Mouse (Mus musculus) hindbrain, postnatal 0 days (tissue): Measurements from ENCODE around the gene Zfp568. TPM values are rescaled to one million over a fixed set of nuclear protein-coding genes. Genes with fewer than 3 reads are reported as not detected.

ENCODE experiments used
- ATAC-seq: fragments of 200-750 bp; cut with Nextera tagmentation; 2 replicates; pipeline ENCODE4 v1.8.0; 2017; ENCODE audit warnings: mild to moderate bottlenecking, moderate TSS enrichment, moderate library complexity
- DNase-seq: peaks from one replicate; pipeline ENCODE4 v3.0.0-alpha.2; 2015; ENCODE audit warnings: low spot score
- H3K27ac ChIP-seq: fragments of 300-500 bp; sonication (generic); 2 replicates; pipeline ENCODE4 v1.5.1; 2014; ENCODE audit warnings: mild to moderate bottlenecking
- H3K27me3 ChIP-seq: fragments of 300-500 bp; sonication (generic); 2 replicates; pipeline ENCODE4 v1.6.1; 2014; ENCODE audit warnings: low read length, mixed read lengths; ENCODE audit not compliant: insufficient read depth
- H3K36me3 ChIP-seq: fragments of 300-500 bp; sonication (generic); 2 replicates; pipeline ENCODE4 v1.6.1; 2014; ENCODE audit warnings: low read length, mixed read lengths; ENCODE audit not compliant: insufficient read depth
- H3K4me1 ChIP-seq: fragments of 300-500 bp; sonication (generic); 2 replicates; pipeline ENCODE4 v1.6.1; 2014; ENCODE audit warnings: antibody characterized with exemption, low read length, mixed read lengths; ENCODE audit not compliant: insufficient read depth
- H3K4me2 ChIP-seq: fragments of 300-500 bp; sonication (generic); 2 replicates; pipeline ENCODE4 v1.6.1; 2014; ENCODE audit warnings: low read depth, mild to moderate bottlenecking, low read length, moderate library complexity, mixed read lengths
- H3K4me3 ChIP-seq: fragments of 300-500 bp; sonication (generic); 2 replicates; pipeline ENCODE4 v1.5.1; 2014; ENCODE audit warnings: low read length
- H3K9ac ChIP-seq: fragments of 300-500 bp; sonication (generic); replicated peaks from 2 replicates; pipeline ENCODE4 v1.6.1; 2014; ENCODE audit warnings: mild to moderate bottlenecking, low read length, moderate library complexity, mixed read lengths
- H3K9me3 ChIP-seq: fragments of 300-500 bp; sonication (generic); 2 replicates; pipeline ENCODE4 v1.6.1; 2016; ENCODE audit warnings: low read length, mixed read lengths
- CTCF ChIP-seq: IDR thresholded peaks from 2 replicates; pipeline ENCODE4 v1.5.1; 2016; ENCODE audit warnings: antibody characterized with exemption, control low read depth, low read depth
- WGBS: fragments of 180-500 bp; shearing (Covaris S2); extraction: QIAGEN DNeasy Blood & Tissue Kit; methylation state at CpG from one replicate; pipeline ENCODE4 v1.1.7; 2014; 5-methylcytosine and 5-hydroxymethylcytosine counted together
- polyA plus RNA-seq: library from polyadenylated mRNA; unstranded; fragments of >200 nt; fragmentation: Nextera tagmentation; extraction: Ambion mirVana; gene quantifications from 2 replicates; pipeline ENCODE4 v1.2.1, GENCODE M21; 2015
- total RNA-seq: library from RNA; depleted of rRNA; stranded (reverse); fragments of >200 nt; gene quantifications from 2 replicates; pipeline ENCODE4 v1.2.3, GENCODE M21; 2014

Gene Zfp568
- total and polyA plus RNA-seq, 2 experiments from 2014 or later, result 3.5 to 6.7 TPM

- H3K36me3 ChIP-seq, result peaks cover 49% of the 10 kb centered on the region
- no peak overlapping the region for H3K27ac ChIP-seq
- H3K4me3 ChIP-seq, result no peak overlapping the region
- TF ChIP-seq CTCF, result no peak
- no peak for ATAC-seq
- no peaks in the 10 kb centered on the region for H3K27me3 ChIP-seq
- no peak overlapping the region for H3K9ac ChIP-seq
- H3K9me3 ChIP-seq, result no peaks in the 10 kb centered on the region
- WGBS, result 88% methylated on average over 2 of the region's 2 CpGs
- H3K4me2 ChIP-seq, result no peak overlapping the region
- no peak for DNase-seq
- H3K4me1 ChIP-seq, result no peaks in the 10 kb centered on the region
These were observed 35.8 kb downstream of the Zfp568 start for GRCm38 (mm10) chr7:30019543-30019942.

- WGBS, result 95% methylated on average over 9 of the region's 9 CpGs
- H3K36me3 ChIP-seq, result peaks cover 42% of the 10 kb centered on the region
- TF ChIP-seq CTCF, result no peak
These were observed 39.6 kb downstream of the Zfp568 start for GRCm38 (mm10) chr7:30023324-30023723.

GRCm38 (mm10) chr7:30023800-30024199, 40.0 kb downstream of the Zfp568 start:
- WGBS, result 82% methylated on average over 8 of the region's 8 CpGs
- no peak for DNase-seq
- Histone ChIP-seq H3K4me3 (no peak overlapping the region), H3K36me3 (peaks cover 37% of the 10 kb centered on the region), H3K9ac (no peak overlapping the region), H3K4me2 (no peak overlapping the region), H3K9me3 (no peaks in the 10 kb centered on the region), H3K27ac (no peak overlapping the region), H3K27me3 (no peaks in the 10 kb centered on the region), H3K4me1 (no peaks in the 10 kb centered on the region)
- no peak for ATAC-seq
- TF ChIP-seq CTCF, result no peak

More at GRCm38 (mm10) chr7:30023324-30023723, 39.6 kb downstream of the Zfp568 start:
- Histone ChIP-seq H3K4me2 (no peak overlapping the region), H3K4me1 (no peaks in the 10 kb centered on the region), H3K27me3 (no peaks in the 10 kb centered on the region), H3K9me3 (no peaks in the 10 kb centered on the region), H3K27ac (no peak overlapping the region), H3K4me3 (no peak overlapping the region), H3K9ac (no peak overlapping the region)
- DNase-seq (no peak), ATAC-seq (no peak)

- no peak overlapping the region for H3K4me3 ChIP-seq
- 72% methylated on average over 5 of the region's 5 CpGs for WGBS
- H3K36me3 ChIP-seq, result peaks cover 35% of the 10 kb centered on the region
- no peaks in the 10 kb centered on the region for H3K9me3 ChIP-seq
- no peak overlapping the region for H3K9ac ChIP-seq
- no peak overlapping the region for H3K4me2 ChIP-seq
- H3K27me3 ChIP-seq, result no peaks in the 10 kb centered on the region
- no peak overlapping the region for H3K27ac ChIP-seq
- ATAC-seq, result no peak
- no peaks in the 10 kb centered on the region for H3K4me1 ChIP-seq
- peak; percentile 28; the same call in 1 of the 2 replicates for TF ChIP-seq CTCF
- no peak for DNase-seq
These were observed 41.6 kb downstream of the Zfp568 start for GRCm38 (mm10) chr7:30025358-30025757.

GRCm38 (mm10) chr7:30027331-30027730, 43.6 kb downstream of the Zfp568 start:
- no peaks in the 10 kb centered on the region for H3K9me3 ChIP-seq
- no peak overlapping the region for H3K27ac ChIP-seq
- peaks cover 29% of the 10 kb centered on the region for H3K36me3 ChIP-seq
- no peaks in the 10 kb centered on the region for H3K4me1 ChIP-seq
- 72% methylated on average over 4 of the region's 4 CpGs for WGBS
- TF ChIP-seq CTCF, result no peak
- no peaks in the 10 kb centered on the region for H3K27me3 ChIP-seq
- DNase-seq, result no peak
- no peak overlapping the region for H3K4me3 ChIP-seq
- no peak overlapping the region for H3K9ac ChIP-seq
- no peak overlapping the region for H3K4me2 ChIP-seq
- ATAC-seq, result no peak

GRCm38 (mm10) chr7:30028572-30028971, 44.8 kb downstream of the Zfp568 start:
- TF ChIP-seq CTCF, result no peak
- no peak overlapping the region for H3K27ac ChIP-seq

GRCm38 (mm10) chr7:30030677-30031076, 46.9 kb downstream of the Zfp568 start:
- Histone ChIP-seq H3K4me2 (no peak overlapping the region), H3K36me3 (peaks cover 6% of the 10 kb centered on the region; the same call in 1 of the 2 replicates), H3K9me3 (no peaks in the 10 kb centered on the region), H3K9ac (no peak overlapping the region), H3K27me3 (no peaks in the 10 kb centered on the region), H3K4me1 (no peaks in the 10 kb centered on the region), H3K27ac (no peak overlapping the region), H3K4me3 (no peak overlapping the region)
- ATAC-seq (no peak), DNase-seq (no peak)
- no peak for TF ChIP-seq CTCF
- 34% methylated on average over 6 of the region's 6 CpGs for WGBS

More at GRCm38 (mm10) chr7:30028572-30028971, 44.8 kb downstream of the Zfp568 start:
- H3K4me2 ChIP-seq, result no peak overlapping the region
- ATAC-seq (no peak), DNase-seq (no peak)
- 90% methylated on average over 3 of the region's 3 CpGs for WGBS
- H3K27me3 ChIP-seq, result no peaks in the 10 kb centered on the region
- H3K4me3 ChIP-seq, result no peak overlapping the region
- H3K9me3 ChIP-seq, result no peaks in the 10 kb centered on the region
- no peaks in the 10 kb centered on the region for H3K4me1 ChIP-seq
- H3K36me3 ChIP-seq, result peaks cover 16% of the 10 kb centered on the region
- H3K9ac ChIP-seq, result no peak overlapping the region
